Comparison of ENCODE assay signal across 11 mouse cellular contexts in genomic region chr5:98255760-98256490, GRCm38 (mm10). TPM values are rescaled to one million over a fixed set of nuclear protein-coding genes. Genes with fewer than 3 reads are reported as not detected.
DNase-seq lines count a peak whose midpoint lies in the region; ATAC-seq and TF ChIP-seq lines count a peak whose summit lies in the region.
"Had no signal": no experiment of that assay in that cellular context is flagged by ENCODE, and none has a peak within 500 bp of the region (broad histone marks: within the 10 kb centered on the region; RNA-seq: fewer than 3 reads in every experiment).

No protein-coding gene starts in this region.

- no peaks in the 10 kb centered on the region for H3K36me3 ChIP-seq in heart, postnatal 0 days (replicated peaks; ENCODE audit: control insufficient read depth, insufficient read depth, low read length)
- no peaks in the 10 kb centered on the region for H3K36me3 ChIP-seq in hindbrain, embryonic 12.5 days
- no peaks in the 10 kb centered on the region for H3K36me3 ChIP-seq in neural tube, embryonic 12.5 days
- H3K36me3 ChIP-seq: stomach, embryonic 15.5 days had no signal

- no peak for DNase-seq in heart, postnatal 0 days (ENCODE audit: low spot score)
- DNase-seq in heart, postnatal 36 days = no peak
- peak; percentile 55 to 56 for DNase-seq in cerebellum, postnatal 25 days
- no peak for DNase-seq in ovary, postnatal 36 days (ENCODE audit: low spot score)
- DNase-seq in adrenal gland, postnatal 25 days = no peak
- no peak for DNase-seq in natural killer cell, adult 2 months (ENCODE audit: low spot score in 2 of 2)
- DNase-seq: kidney, adult 9 months had no signal

- ATAC-seq in heart, postnatal 0 days (ENCODE audit: insufficient read depth, low read depth) = no peak
- ATAC-seq in hindbrain, embryonic 12.5 days (ENCODE audit: low FRiP score) = no peak
- ATAC-seq in neural tube, embryonic 12.5 days (ENCODE audit: low FRiP score, low read depth) = no peak

- no peak overlapping the region for H3K9ac ChIP-seq in heart, postnatal 0 days (replicated peaks; ENCODE audit: low read depth, low read length)
- no peak overlapping the region for H3K9ac ChIP-seq in hindbrain, embryonic 12.5 days
- no peak overlapping the region for H3K9ac ChIP-seq in neural tube, embryonic 12.5 days
- H3K9ac ChIP-seq: stomach, embryonic 15.5 days had no signal

- WGBS in heart, postnatal 0 days = 21% methylated on average over 18 of the region's 18 CpGs
- 5% methylated on average over 18 of the region's 18 CpGs for WGBS in hindbrain, embryonic 12.5 days
- WGBS in neural tube, embryonic 12.5 days = 5% methylated on average over 18 of the region's 18 CpGs

- no peaks in the 10 kb centered on the region for H3K9me3 ChIP-seq in heart, postnatal 0 days (replicated peaks; ENCODE audit: control insufficient read depth, low read length)
- no peaks in the 10 kb centered on the region for H3K9me3 ChIP-seq in hindbrain, embryonic 12.5 days (replicated peaks)
- no peaks in the 10 kb centered on the region for H3K9me3 ChIP-seq in neural tube, embryonic 12.5 days
- H3K9me3 ChIP-seq: stomach, embryonic 15.5 days had no signal

- no peak for TF ChIP-seq CTCF in heart, postnatal 0 days (IDR thresholded peaks at IDR 0.05; ENCODE audit: low read depth)

- no peak overlapping the region; the same call in 1 of the 2 replicates for H3K4me3 ChIP-seq in heart, postnatal 0 days (ENCODE audit: low read depth, low read length)
- H3K4me3 ChIP-seq in hindbrain, embryonic 12.5 days = 0 out of 2 replicates have a peak overlapping the region, but pooled peaks have one; percentile 3
- no peak overlapping the region; the same call in 1 of the 2 replicates for H3K4me3 ChIP-seq in neural tube, embryonic 12.5 days
- H3K4me3 ChIP-seq: stomach, embryonic 15.5 days had no signal

- peaks cover 49% of the 10 kb centered on the region for H3K27me3 ChIP-seq in heart, postnatal 0 days (ENCODE audit: control insufficient read depth, insufficient read depth, low read length)
- peaks cover 61% of the 10 kb centered on the region for H3K27me3 ChIP-seq in hindbrain, embryonic 12.5 days
- peaks cover 42% of the 10 kb centered on the region for H3K27me3 ChIP-seq in neural tube, embryonic 12.5 days (replicated peaks)

- no peaks in the 10 kb centered on the region for H3K4me1 ChIP-seq in heart, postnatal 0 days (ENCODE audit: control insufficient read depth, insufficient read depth)
- H3K4me1 ChIP-seq in hindbrain, embryonic 12.5 days = peaks cover 17% of the 10 kb centered on the region; the same call in 1 of the 2 replicates
- peaks cover 16% of the 10 kb centered on the region for H3K4me1 ChIP-seq in neural tube, embryonic 12.5 days

- H3K4me2 ChIP-seq in heart, postnatal 0 days (ENCODE audit: low read depth, low read length) = 0 out of 2 replicates have a peak overlapping the region, but pooled peaks have one; percentile 13
- peak overlapping the region; percentile 15; the same call in 1 of the 2 replicates for H3K4me2 ChIP-seq in hindbrain, embryonic 12.5 days (replicated peaks)
- peak overlapping the region; percentile 27; the same call in 1 of the 2 replicates for H3K4me2 ChIP-seq in neural tube, embryonic 12.5 days (replicated peaks)
- H3K4me2 ChIP-seq: stomach, embryonic 15.5 days had no signal

- no peak overlapping the region for H3K27ac ChIP-seq in heart, postnatal 0 days (ENCODE audit: low read depth)
- no peak overlapping the region for H3K27ac ChIP-seq in hindbrain, embryonic 12.5 days
- no peak overlapping the region for H3K27ac ChIP-seq in neural tube, embryonic 12.5 days
- H3K27ac ChIP-seq: stomach, embryonic 15.5 days had no signal

- no peak for TF ChIP-seq EP300 in heart, postnatal 0 days (IDR thresholded peaks at IDR 0.05; ENCODE audit: low read depth)

- intact Hi-C loops in heart, postnatal 36 days (cut with DNase I) = no loop called here

RNA-seq across cellular contexts. Expression of gene Fgf5, which starts 1.9 kb away (rescaled TPM):
- not detected in 2 replicates for total RNA-seq in heart, postnatal 0 days (2014; rRNA removed; ENCODE audit: low replicate concordance)
- 0.16 TPM in 1 of 2 replicates, not detected in the other for polyA plus RNA-seq in heart, postnatal 0 days (2015; fragmentation: Nextera tagmentation; extraction: Ambion mirVana)
- not detected for total RNA-seq in heart, postnatal 36 days (2021)
- 0.75 and 1.2 TPM in 2 replicates for polyA plus RNA-seq in hindbrain, embryonic 12.5 days (2016; fragmentation: Nextera tagmentation; extraction: Ambion mirVana)
- 1.5 and 1.7 TPM in 2 replicates for polyA plus RNA-seq in neural tube, embryonic 12.5 days (2016; fragmentation: Nextera tagmentation; extraction: Ambion mirVana)
- total RNA-seq in adrenal gland, postnatal 25 days (2021) = not detected in 2 replicates
- total RNA-seq: megakaryocyte-erythroid progenitor cell, adult 5-6 weeks had no signal

Comparison
In these comparisons a context has a peak if more than half of its experiments do, and no peak if none do; other contexts are left out.
1. DNase-seq: peak in cerebellum, postnatal 25 days (2 of 2); none in heart, postnatal 0 days (single experiment), heart, postnatal 36 days (0 of 2), ovary, postnatal 36 days (single experiment), adrenal gland, postnatal 25 days (single experiment) and natural killer cell, adult 2 months (0 of 2).
2. Peak in every context shown above with its lines, with median percentiles within 50 percentile points of each other: H3K4me2 ChIP-seq.